Mouse (Mus musculus) lung, adult 2 months (tissue): ENCODE results near the gene Mum1.

Source experiments
- CTCF ChIP-seq: fragments of 200-500 bp; IDR thresholded peaks from 2 replicates; pipeline ENCODE4 v1.5.1; 2011; ENCODE audit warnings: mild to moderate bottlenecking, low read length, control low read depth; ENCODE audit not compliant: insufficient read depth
- POLR2A ChIP-seq: fragments of 200-500 bp; IDR thresholded peaks from 2 replicates; pipeline ENCODE4 v1.6.1; 2011; ENCODE audit warnings: low read depth, mild to moderate bottlenecking, control low read depth, low read length, borderline replicate concordance; ENCODE audit errors: extremely low read depth

- TF ChIP-seq POLR2A (no peak), CTCF (no peak)
Observed at GRCm38 (mm10) chr10:80179068-80180051, 46.9 kb upstream of the Mum1 start, which contains the start of gene Efna2.
